Comparison of ENCODE assay signal across 8 mouse cellular contexts in genomic region chr10:115382846-115383643, GRCm38 (mm10). TPM values are rescaled to one million over a fixed set of nuclear protein-coding genes. Genes with fewer than 3 reads are reported as not detected.
DNase-seq lines count a peak whose midpoint lies in the region; ATAC-seq lines count a peak whose summit lies in the region.

No protein-coding gene starts in this region.

- ATAC-seq in heart, embryonic 14.5 days (ENCODE audit: insufficient number of reproducible peaks, insufficient read depth, low FRiP score, low read depth) = no peak
- no peak for ATAC-seq in hindbrain, embryonic 11.5 days (ENCODE audit: low FRiP score)
- ATAC-seq in midbrain, embryonic 11.5 days (ENCODE audit: low FRiP score) = no peak
- ATAC-seq in CD4-positive, CD25-positive, alpha-beta regulatory T cell, adult 4 months = no peak

- H3K4me1 ChIP-seq in heart, embryonic 14.5 days (ENCODE audit: control insufficient read depth in 2 of 2, insufficient read depth in 2 of 2, low read length in 2 of 2) = peaks cover 2 to 30% of the 10 kb centered on the region in 2 experiments
- H3K4me1 ChIP-seq in hindbrain, embryonic 11.5 days (replicated peaks; ENCODE audit: control insufficient read depth, insufficient read depth, low read length) = no peaks in the 10 kb centered on the region
- H3K4me1 ChIP-seq in midbrain, embryonic 11.5 days (ENCODE audit: control insufficient read depth, insufficient read depth, low read length) = peaks cover 23% of the 10 kb centered on the region

- H3K36me3 ChIP-seq in heart, embryonic 14.5 days (ENCODE audit: control insufficient read depth, insufficient read depth, low read length) = no peaks in the 10 kb centered on the region
- no peaks in the 10 kb centered on the region for H3K36me3 ChIP-seq in hindbrain, embryonic 11.5 days (ENCODE audit: control insufficient read depth, insufficient read depth, low read length)
- H3K36me3 ChIP-seq in midbrain, embryonic 11.5 days (ENCODE audit: control insufficient read depth, insufficient read depth, low read length) = no peaks in the 10 kb centered on the region

- peak overlapping the region in 1 of 2 experiments; percentile 98; a peak in 2 of 4 replicates for H3K27ac ChIP-seq in heart, embryonic 14.5 days (replicated peaks in 1 of 2; ENCODE audit: control insufficient read depth in 1 of 2, insufficient read depth in 1 of 2, low read depth in 2 of 2, low read length in 2 of 2)
- H3K27ac ChIP-seq in hindbrain, embryonic 11.5 days (ENCODE audit: low read depth, low read length) = peak overlapping the region; percentile 99
- H3K27ac ChIP-seq in midbrain, embryonic 11.5 days (ENCODE audit: low read depth, low read length) = peak overlapping the region; percentile 97

- peak overlapping the region; percentile 64 for H3K4me2 ChIP-seq in heart, embryonic 14.5 days (ENCODE audit: low read length)
- peak overlapping the region; percentile 38 for H3K4me2 ChIP-seq in hindbrain, embryonic 11.5 days (replicated peaks; ENCODE audit: low read depth, low read length)
- peak overlapping the region; percentile 71 for H3K4me2 ChIP-seq in midbrain, embryonic 11.5 days

- H3K9me3 ChIP-seq in heart, embryonic 14.5 days (ENCODE audit: control insufficient read depth, low read length) = no peaks in the 10 kb centered on the region
- H3K9me3 ChIP-seq in hindbrain, embryonic 11.5 days (ENCODE audit: control insufficient read depth, low read length) = no peaks in the 10 kb centered on the region
- no peaks in the 10 kb centered on the region for H3K9me3 ChIP-seq in midbrain, embryonic 11.5 days (ENCODE audit: control insufficient read depth, low read length)

- peak overlapping the region; percentile 86 for H3K9ac ChIP-seq in heart, embryonic 14.5 days (ENCODE audit: low read length)
- peak overlapping the region; percentile 66 for H3K9ac ChIP-seq in hindbrain, embryonic 11.5 days (ENCODE audit: low read depth, low read length)
- H3K9ac ChIP-seq in midbrain, embryonic 11.5 days (ENCODE audit: low read length) = peak overlapping the region; percentile 81

- intact Hi-C loops in heart, postnatal 10 days (cut with DNase I) = loop anchor here (10.0 kb wide), 2 partner anchors 138 to 1562 kb away; no protein-coding TSS in a partner anchor

- H3K27me3 ChIP-seq in heart, embryonic 14.5 days (ENCODE audit: control insufficient read depth, insufficient read depth, low read length) = no peaks in the 10 kb centered on the region
- H3K27me3 ChIP-seq in hindbrain, embryonic 11.5 days (ENCODE audit: control insufficient read depth, insufficient read depth, low read length) = no peaks in the 10 kb centered on the region
- no peaks in the 10 kb centered on the region for H3K27me3 ChIP-seq in midbrain, embryonic 11.5 days (ENCODE audit: control insufficient read depth, insufficient read depth, low read length)

- peak overlapping the region; percentile 75 to 85; a peak in 3 of 4 replicates for H3K4me3 ChIP-seq in heart, embryonic 14.5 days (ENCODE audit: control insufficient read depth in 1 of 2, insufficient read depth in 1 of 2, low read depth in 1 of 2, low read length in 2 of 2)
- peak overlapping the region; percentile 84 for H3K4me3 ChIP-seq in hindbrain, embryonic 11.5 days (ENCODE audit: low read depth, low read length)
- H3K4me3 ChIP-seq in midbrain, embryonic 11.5 days (ENCODE audit: low read depth, low read length) = peak overlapping the region; percentile 95

- 38% methylated on average over 12 of the region's 12 CpGs for WGBS in heart, embryonic 14.5 days
- WGBS in hindbrain, embryonic 11.5 days = 26% methylated on average over 12 of the region's 12 CpGs
- 24% methylated on average over 12 of the region's 12 CpGs for WGBS in midbrain, embryonic 11.5 days

- DNase-seq in heart, postnatal 10 days = no peak
- DNase-seq in Muller cell, postnatal 12 days (ENCODE audit: inconsistent ontology term) = peak; percentile 36
- peak; percentile 50 for DNase-seq in hindbrain, embryonic 11.5 days (ENCODE audit: low spot score)
- peak; percentile 91 for DNase-seq in midbrain, embryonic 11.5 days (ENCODE audit: low spot score, missing footprints)
- no peak for DNase-seq in spleen, postnatal 36 days (ENCODE audit: low spot score in 2 of 2)
- DNase-seq in adrenal gland, postnatal 10 days = no peak

RNA-seq across cellular contexts. Expression of gene Thap2, which starts 1.2 kb away (rescaled TPM):
- 8.1 and 14.1 TPM in 2 replicates for polyA plus RNA-seq in heart, embryonic 14.5 days (2014; fragmentation: Nextera tagmentation; extraction: Ambion mirVana)
- 1 to 10 TPM; 6.5 to 8.2 TPM for total RNA-seq in heart, postnatal 10 days (2021)
- 26.8 and 31.1 TPM in 2 replicates for polyA plus RNA-seq in hindbrain, embryonic 11.5 days (2014; fragmentation: Nextera tagmentation; extraction: Ambion mirVana)
- 23.6 and 24.0 TPM in 2 replicates for polyA plus RNA-seq in midbrain, embryonic 11.5 days (2014; fragmentation: Nextera tagmentation; extraction: Ambion mirVana)
- total RNA-seq in adrenal gland, postnatal 10 days (2021) = 10 to 100 TPM; 10.2 to 11.6 TPM
- polyA plus RNA-seq in CD4-positive, CD25-positive, alpha-beta regulatory T cell, adult 4 months (2017; shearing (Covaris generic)) = 10 to 100 TPM; 12.2 to 16.8 TPM

RNA-seq across cellular contexts. Expression of gene Zfc3h1, which starts 1.7 kb away (rescaled TPM):
- 18.8 and 19.1 TPM in 2 replicates for polyA plus RNA-seq in heart, embryonic 14.5 days (2014; fragmentation: Nextera tagmentation; extraction: Ambion mirVana)
- total RNA-seq in heart, postnatal 10 days (2021) = 10 to 100 TPM; 23.4 to 24.5 TPM
- polyA plus RNA-seq in hindbrain, embryonic 11.5 days (2014; fragmentation: Nextera tagmentation; extraction: Ambion mirVana) = 22.0 and 31.0 TPM in 2 replicates
- 21.2 and 25.6 TPM in 2 replicates for polyA plus RNA-seq in midbrain, embryonic 11.5 days (2014; fragmentation: Nextera tagmentation; extraction: Ambion mirVana)
- total RNA-seq in adrenal gland, postnatal 10 days (2021) = 10 to 100 TPM; 29.4 to 46.6 TPM
- polyA plus RNA-seq in CD4-positive, CD25-positive, alpha-beta regulatory T cell, adult 4 months (2017; shearing (Covaris generic)) = 10 to 100 TPM; 33.8 to 39.0 TPM

RNA-seq across cellular contexts. Expression of gene Tmem19, which starts 20.7 kb away (rescaled TPM):
- polyA plus RNA-seq in heart, embryonic 14.5 days (2014; fragmentation: Nextera tagmentation; extraction: Ambion mirVana) = 24.3 and 30.1 TPM in 2 replicates
- total RNA-seq in heart, postnatal 10 days (2021) = 10 to 100 TPM; 16.0 to 20.7 TPM
- polyA plus RNA-seq in hindbrain, embryonic 11.5 days (2014; fragmentation: Nextera tagmentation; extraction: Ambion mirVana) = 35.7 and 39.1 TPM in 2 replicates
- polyA plus RNA-seq in midbrain, embryonic 11.5 days (2014; fragmentation: Nextera tagmentation; extraction: Ambion mirVana) = 39.7 and 42.2 TPM in 2 replicates
- 10 to 100 TPM; 25.4 to 28.4 TPM for total RNA-seq in adrenal gland, postnatal 10 days (2021)
- 10 to 100 TPM; 50.9 to 54.8 TPM for polyA plus RNA-seq in CD4-positive, CD25-positive, alpha-beta regulatory T cell, adult 4 months (2017; shearing (Covaris generic))

Comparison
In these comparisons a context has a peak if more than half of its experiments do, and no peak if none do; other contexts are left out.
1. DNase-seq: peak in Muller cell, postnatal 12 days (single experiment), hindbrain, embryonic 11.5 days (single experiment) and midbrain, embryonic 11.5 days (single experiment); none in heart, postnatal 10 days (0 of 2), spleen, postnatal 36 days (0 of 2) and adrenal gland, postnatal 10 days (single experiment).
2. Peak in every context shown above with its lines, with median percentiles within 50 percentile points of each other: H3K4me2 ChIP-seq, H3K4me3 ChIP-seq and H3K9ac ChIP-seq.